Mouse (Mus musculus) fat pad, adult 2 months (tissue): ENCODE measurements around the gene Nipal4.
A peak's percentile ranks its signal among the peaks of the same experiment; 100 is the strongest.

Source experiments
- DNase-seq: peaks from one replicate; pipeline ENCODE4 v3.0.0-alpha.2; 2011; ENCODE audit warnings: low read depth, low spot score; ENCODE audit errors: extremely low read depth

Nipal4 gene

GRCm38 (mm10) chr11:46168506-46168905, 2.2 kb upstream of the Nipal4 start:
- no peak for DNase-seq

- DNase-seq, result no peak
Measured at GRCm38 (mm10) chr11:46157462-46157861, 8.8 kb downstream of the Nipal4 start.

GRCm38 (mm10) chr11:46156945-46157344, 9.4 kb downstream of the Nipal4 start:
- DNase-seq, result no peak

- DNase-seq, result no peak
Measured at GRCm38 (mm10) chr11:46146619-46147018, 19.7 kb downstream of the Nipal4 start.

GRCm38 (mm10) chr11:46145163-46145875, 21.0 kb downstream of the Nipal4 start:
- no peak for DNase-seq

GRCm38 (mm10) chr11:46143342-46143741, 23.0 kb downstream of the Nipal4 start:
- DNase-seq, result peak; percentile 58

GRCm38 (mm10) chr11:46134899-46135298, 31.4 kb downstream of the Nipal4 start:
- no peak for DNase-seq

GRCm38 (mm10) chr11:46131022-46131986, 35.0 kb downstream of the Nipal4 start:
- DNase-seq, result no peak

GRCm38 (mm10) chr11:46128548-46128945, 37.8 kb downstream of the Nipal4 start:
- DNase-seq, result no peak

GRCm38 (mm10) chr11:46127621-46128547, 38.4 kb downstream of the Nipal4 start:
- DNase-seq, result no peak

- no peak for DNase-seq
Measured at GRCm38 (mm10) chr11:46126827-46127410, 39.4 kb downstream of the Nipal4 start.

GRCm38 (mm10) chr11:46126317-46126716, 40.0 kb downstream of the Nipal4 start:
- DNase-seq, result no peak

- DNase-seq, result no peak
Measured at GRCm38 (mm10) chr11:46125835-46126229, 40.5 kb downstream of the Nipal4 start.

GRCm38 (mm10) chr11:46125093-46125834, 41.0 kb downstream of the Nipal4 start:
- no peak for DNase-seq

- DNase-seq, result peak; percentile 63
Measured at GRCm38 (mm10) chr11:46123328-46123866, 42.9 kb downstream of the Nipal4 start.

- DNase-seq, result no peak
Measured at GRCm38 (mm10) chr11:46122875-46123274, 43.4 kb downstream of the Nipal4 start.

GRCm38 (mm10) chr11:46121666-46122065, 44.6 kb downstream of the Nipal4 start:
- no peak for DNase-seq

- no peak for DNase-seq
Measured at GRCm38 (mm10) chr11:46120084-46120483, 46.2 kb downstream of the Nipal4 start.

- DNase-seq, result no peak
Measured at GRCm38 (mm10) chr11:46119624-46120023, 46.7 kb downstream of the Nipal4 start.
